In genomic region chr16:18233919-18234670, GRCm38 (mm10) we compare ENCODE assay signal across 8 mouse cellular contexts. TPM values are rescaled to one million over a fixed set of nuclear protein-coding genes. Genes with fewer than 3 reads are reported as not detected.
DNase-seq lines count a peak whose midpoint lies in the region; ATAC-seq and TF ChIP-seq lines count a peak whose summit lies in the region.

No protein-coding gene starts in this region.

- no peaks in the 10 kb centered on the region for H3K27me3 ChIP-seq in heart, embryonic 14.5 days (ENCODE audit: control insufficient read depth, insufficient read depth, low read length)
- H3K27me3 ChIP-seq in G1E (ENCODE audit: insufficient read depth, low read length): peaks cover 58% of the 10 kb centered on the region
- H3K27me3 ChIP-seq in heart, embryonic 16.5 days (ENCODE audit: control insufficient read depth, insufficient read depth, low read length): no peaks in the 10 kb centered on the region
- peaks cover 25% of the 10 kb centered on the region for H3K27me3 ChIP-seq in liver, embryonic 16.5 days (ENCODE audit: control insufficient read depth, insufficient read depth, low read depth, low read length)

- H3K4me3 ChIP-seq in heart, embryonic 14.5 days (ENCODE audit: control insufficient read depth in 1 of 2, insufficient read depth in 1 of 2, low read depth in 1 of 2, low read length in 2 of 2): peak overlapping the region; percentile 83 to 88
- H3K4me3 ChIP-seq in G1E (ENCODE audit: low read depth, low read length): peak overlapping the region; percentile 66
- H3K4me3 ChIP-seq in heart, embryonic 16.5 days (ENCODE audit: low read length): peak overlapping the region; percentile 94
- H3K4me3 ChIP-seq in liver, embryonic 16.5 days (ENCODE audit: low read depth, low read length): peak overlapping the region; percentile 68

- no peak for TF ChIP-seq CTCF in G1E (IDR thresholded peaks at IDR 0.05; ENCODE audit: low read depth, low read length)

- peak overlapping the region; percentile 85 for H3K4me2 ChIP-seq in heart, embryonic 14.5 days (ENCODE audit: low read length)
- peak overlapping the region; percentile 82 for H3K4me2 ChIP-seq in heart, embryonic 16.5 days (ENCODE audit: low read depth, low read length)
- peak overlapping the region; percentile 70 for H3K4me2 ChIP-seq in liver, embryonic 16.5 days (ENCODE audit: low read depth, low read length)

- peaks cover 19% of the 10 kb centered on the region for H3K36me3 ChIP-seq in heart, embryonic 14.5 days (ENCODE audit: control insufficient read depth, insufficient read depth, low read length)
- peaks cover 38% of the 10 kb centered on the region for H3K36me3 ChIP-seq in G1E (replicated peaks)
- peaks cover 5% of the 10 kb centered on the region for H3K36me3 ChIP-seq in heart, embryonic 16.5 days (ENCODE audit: control insufficient read depth, insufficient read depth)
- peaks cover 7% of the 10 kb centered on the region; the same call in 1 of the 2 replicates for H3K36me3 ChIP-seq in liver, embryonic 16.5 days (ENCODE audit: control insufficient read depth, insufficient read depth)

- peak overlapping the region; percentile 86 for H3K9ac ChIP-seq in heart, embryonic 14.5 days (ENCODE audit: low read length)
- H3K9ac ChIP-seq in heart, embryonic 16.5 days (ENCODE audit: low read length): peak overlapping the region; percentile 95
- peak overlapping the region; percentile 58 for H3K9ac ChIP-seq in liver, embryonic 16.5 days (ENCODE audit: low read depth, low read length)

- H3K9me3 ChIP-seq in heart, embryonic 14.5 days (ENCODE audit: control insufficient read depth, low read length): no peaks in the 10 kb centered on the region
- H3K9me3 ChIP-seq in G1E (replicated peaks): no peaks in the 10 kb centered on the region
- H3K9me3 ChIP-seq in heart, embryonic 16.5 days (replicated peaks; ENCODE audit: control insufficient read depth, low read length): no peaks in the 10 kb centered on the region
- no peaks in the 10 kb centered on the region for H3K9me3 ChIP-seq in liver, embryonic 16.5 days (replicated peaks; ENCODE audit: control insufficient read depth, low read length)

- peaks cover 33 to 54% of the 10 kb centered on the region in 2 experiments for H3K4me1 ChIP-seq in heart, embryonic 14.5 days (ENCODE audit: control insufficient read depth in 2 of 2, insufficient read depth in 2 of 2, low read length in 2 of 2)
- H3K4me1 ChIP-seq in G1E (ENCODE audit: insufficient read depth, low read depth, low read length): peaks cover 25% of the 10 kb centered on the region
- H3K4me1 ChIP-seq in heart, embryonic 16.5 days (ENCODE audit: control insufficient read depth, insufficient read depth, low read length): peaks cover 51% of the 10 kb centered on the region
- H3K4me1 ChIP-seq in liver, embryonic 16.5 days (ENCODE audit: control insufficient read depth, low read depth, low read length): peaks cover 7% of the 10 kb centered on the region

- ATAC-seq in heart, embryonic 14.5 days (ENCODE audit: insufficient number of reproducible peaks, insufficient read depth, low FRiP score, low read depth): no peak
- ATAC-seq in G1E (ENCODE audit: extremely low read depth, insufficient number of reproducible peaks, low FRiP score, poor library complexity, severe bottlenecking): no peak
- ATAC-seq in heart, embryonic 16.5 days (replicated peaks; ENCODE audit: extremely low read depth, insufficient read depth, low FRiP score): no peak
- ATAC-seq in liver, embryonic 16.5 days (ENCODE audit: low read depth): 0 out of 2 replicates have a peak, but pooled peaks have one; percentile 4

- peak overlapping the region; percentile 45 to 93 for H3K27ac ChIP-seq in heart, embryonic 14.5 days (replicated peaks in 1 of 2; ENCODE audit: control insufficient read depth in 1 of 2, insufficient read depth in 1 of 2, low read depth in 2 of 2, low read length in 2 of 2)
- H3K27ac ChIP-seq in heart, embryonic 16.5 days (ENCODE audit: low read length): peak overlapping the region; percentile 96
- H3K27ac ChIP-seq in liver, embryonic 16.5 days (ENCODE audit: low read length): no peak overlapping the region

- intact Hi-C loops in heart, postnatal 14 days (cut with DNase I): no loop called here

- DNase-seq in heart, postnatal 14 days: no peak
- no peak for DNase-seq in G1E (ENCODE audit: low spot score)
- DNase-seq in thymus, postnatal 14 days: peak; percentile 30
- no peak for DNase-seq in left cerebral cortex, adult 11 months (ENCODE audit: low spot score)
- DNase-seq in frontal cortex, postnatal 14 days (ENCODE audit: low spot score in 2 of 2): no peak

- WGBS in heart, embryonic 14.5 days: 10% methylated on average over 13 of the region's 13 CpGs
- WGBS in heart, embryonic 16.5 days: 13% methylated on average over 13 of the region's 13 CpGs
- 21% methylated on average over 13 of the region's 13 CpGs for WGBS in liver, embryonic 16.5 days (ENCODE audit: insufficient replicate concordance)

RNA-seq across cellular contexts. Expression of gene Zdhhc8, which starts 0.8 kb away (rescaled TPM):
- 16.4 and 22.5 TPM in 2 replicates for polyA plus RNA-seq in heart, embryonic 14.5 days (2014; fragmentation: Nextera tagmentation; extraction: Ambion mirVana)
- 10 to 100 TPM; 26.4 to 29.6 TPM for total RNA-seq in heart, postnatal 14 days (2021)
- total RNA-seq in G1E (2014; fragmentation: Nextera tagmentation) (0.45 and 1.5 TPM in 2 replicates), G1E (2017) (0.46 and 0.71 TPM in 2 replicates)
- 4.7 and 5.7 TPM in 2 replicates for polyA plus RNA-seq in G1E (2012)
- polyA plus RNA-seq in heart, embryonic 16.5 days (2015; fragmentation: Nextera tagmentation; extraction: Ambion mirVana): 16.3 and 22.7 TPM in 2 replicates
- 0.63 and 0.79 TPM in 2 replicates for polyA plus RNA-seq in liver, embryonic 16.5 days (2015; fragmentation: Nextera tagmentation; extraction: Ambion mirVana)

RNA-seq across cellular contexts. Expression of gene Trmt2a, which starts 14.4 kb away (rescaled TPM):
- polyA plus RNA-seq in heart, embryonic 14.5 days (2014; fragmentation: Nextera tagmentation; extraction: Ambion mirVana): 39.8 and 48.4 TPM in 2 replicates
- total RNA-seq in heart, postnatal 14 days (2021): 10 to 100 TPM; 21.8 to 24.9 TPM
- total RNA-seq in G1E (2014; fragmentation: Nextera tagmentation) (72.5 and 76.6 TPM in 2 replicates), G1E (2017) (107 and 122 TPM in 2 replicates)
- 86.8 and 91.4 TPM in 2 replicates for polyA plus RNA-seq in G1E (2012)
- 65.9 and 69.9 TPM in 2 replicates for polyA plus RNA-seq in heart, embryonic 16.5 days (2015; fragmentation: Nextera tagmentation; extraction: Ambion mirVana)
- 46.7 and 47.0 TPM in 2 replicates for polyA plus RNA-seq in liver, embryonic 16.5 days (2015; fragmentation: Nextera tagmentation; extraction: Ambion mirVana)

RNA-seq across cellular contexts. Expression of gene Ranbp1, which starts 14.4 kb away (rescaled TPM):
- polyA plus RNA-seq in heart, embryonic 14.5 days (2014; fragmentation: Nextera tagmentation; extraction: Ambion mirVana): 354 and 357 TPM in 2 replicates
- 10 to 100 TPM; 43.6 to 52.4 TPM for total RNA-seq in heart, postnatal 14 days (2021)
- 543 and 645 TPM in 2 replicates for total RNA-seq in G1E (2014; fragmentation: Nextera tagmentation)
- 405 and 431 TPM in 2 replicates for total RNA-seq in G1E (2017)
- polyA plus RNA-seq in G1E (2012): 1,262 and 1,589 TPM in 2 replicates
- 295 and 343 TPM in 2 replicates for polyA plus RNA-seq in heart, embryonic 16.5 days (2015; fragmentation: Nextera tagmentation; extraction: Ambion mirVana)
- 188 and 217 TPM in 2 replicates for polyA plus RNA-seq in liver, embryonic 16.5 days (2015; fragmentation: Nextera tagmentation; extraction: Ambion mirVana)

RNA-seq across cellular contexts. Expression of gene Ccdc188, which starts 16.4 kb away (rescaled TPM):
- 0.30 TPM in 1 of 2 replicates, not detected in the other for polyA plus RNA-seq in heart, embryonic 14.5 days (2014; fragmentation: Nextera tagmentation; extraction: Ambion mirVana)
- total RNA-seq in heart, postnatal 14 days (2021): not detected
- total RNA-seq in G1E (2014; fragmentation: Nextera tagmentation) (not detected in 2 replicates), G1E (2017) (not detected in 2 replicates)
- polyA plus RNA-seq in G1E (2012): not detected in 2 replicates
- 0.17 TPM in 1 of 2 replicates, not detected in the other for polyA plus RNA-seq in heart, embryonic 16.5 days (2015; fragmentation: Nextera tagmentation; extraction: Ambion mirVana)
- not detected in 2 replicates for polyA plus RNA-seq in liver, embryonic 16.5 days (2015; fragmentation: Nextera tagmentation; extraction: Ambion mirVana)

RNA-seq across cellular contexts. Expression of gene Gm49776, which starts 24.0 kb away (rescaled TPM):
- 0.88 and 3.6 TPM in 2 replicates for polyA plus RNA-seq in heart, embryonic 14.5 days (2014; fragmentation: Nextera tagmentation; extraction: Ambion mirVana)
- total RNA-seq in heart, postnatal 14 days (2021): not detected
- total RNA-seq in G1E (2014; fragmentation: Nextera tagmentation): not detected in 2 replicates
- 0.35 TPM in 1 of 2 replicates, not detected in the other for total RNA-seq in G1E (2017)
- not detected in 2 replicates for polyA plus RNA-seq in G1E (2012)
- 3.2 TPM in 1 of 2 replicates, not detected in the other for polyA plus RNA-seq in heart, embryonic 16.5 days (2015; fragmentation: Nextera tagmentation; extraction: Ambion mirVana)
- polyA plus RNA-seq in liver, embryonic 16.5 days (2015; fragmentation: Nextera tagmentation; extraction: Ambion mirVana): not detected in 2 replicates
